Mouse (Mus musculus) G1E (cell line): Measurements from ENCODE around the gene Gm20671.
"Not testable (repeated sequence)": the region's sequence is repeated elsewhere in the genome, so short reads cannot be mapped to it uniquely, and the experiment has no call there.

Experiments used
- CTCF ChIP-seq: IDR thresholded peaks from 2 replicates; pipeline ENCODE4 v1.5.1; 2012; ENCODE audit warnings: low read depth, low read length, inconsistent platforms, mixed read lengths
- GATA2 ChIP-seq: IDR thresholded peaks from 2 replicates; pipeline ENCODE4 v1.6.1; 2012; ENCODE audit warnings: low read depth, low read length, inconsistent platforms, borderline replicate concordance
- TAL1 ChIP-seq: conservative IDR thresholded peaks from 2 replicates; pipeline ENCODE4 v1.6.1; 2012; ENCODE audit warnings: low read depth, low read length, inconsistent platforms, mixed read lengths

DNA sequence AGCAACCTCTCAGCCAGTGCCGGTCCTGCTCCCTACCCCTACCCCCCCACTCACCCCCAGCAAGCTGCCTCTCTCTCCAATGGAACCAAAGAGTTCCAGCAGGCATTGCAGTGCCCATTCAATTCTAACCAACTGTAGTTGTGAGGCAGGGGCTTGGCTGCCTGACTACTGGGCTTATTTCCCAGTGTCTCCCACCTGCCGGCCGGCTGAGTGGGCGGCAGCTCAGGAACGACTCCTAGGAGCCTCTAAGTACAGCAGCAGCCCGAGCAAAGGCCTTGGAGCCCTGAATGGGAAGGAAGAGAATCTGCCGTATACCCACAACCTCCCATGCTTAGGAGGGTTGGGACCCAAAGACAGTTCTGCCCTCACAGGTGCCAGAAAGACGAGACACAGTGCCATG lies 86.1 kb downstream of the Gm20671 start:
- not testable (repeated sequence) for TF ChIP-seq CTCF, TAL1, GATA2
